Mouse (Mus musculus): ENCODE measurements around the gene Tnfrsf1b. TPM values are rescaled to one million over a fixed set of nuclear protein-coding genes. Genes with fewer than 3 reads are reported as not detected.

The Tnfrsf1b gene
- polyA plus RNA-seq, 1 experiment from 2014 or later: 3.7 TPM

GRCm38 (mm10) chr4:145242719-145243350 is 3.8 kb downstream of the Tnfrsf1b start:
- no peaks in the 10 kb centered on the region for H3K9me3 ChIP-seq (ENCODE audit: low read length)
- peaks cover 30% of the 10 kb centered on the region for H3K4me1 ChIP-seq (ENCODE audit: insufficient read depth, low read length)
- H3K27me3 ChIP-seq (ENCODE audit: insufficient read depth, low read length): peaks cover 32% of the 10 kb centered on the region
- no peak overlapping the region for H3K9ac ChIP-seq (replicated peaks; ENCODE audit: low read length)
- no peak for ATAC-seq (ENCODE audit: low FRiP score, low TSS enrichment)
- WGBS: 43% methylated on average over 1 of the region's 1 CpGs
- H3K4me3 ChIP-seq (ENCODE audit: low read length): no peak overlapping the region
- H3K27ac ChIP-seq (ENCODE audit: low read length): no peak overlapping the region
- no peak overlapping the region for H3K4me2 ChIP-seq (replicated peaks; ENCODE audit: low read depth, low read length)
- H3K36me3 ChIP-seq (ENCODE audit: insufficient read depth, low read length): no peaks in the 10 kb centered on the region

GRCm38 (mm10) chr4:145240723-145241231 is 5.9 kb downstream of the Tnfrsf1b start:
- whole genome bisulfite sequencing: 49% methylated on average over 4 of the region's 4 CpGs
- Histone ChIP-seq H3K4me1 (ENCODE audit: insufficient read depth, low read length) (peaks cover 21% of the 10 kb centered on the region), H3K9ac (replicated peaks; ENCODE audit: low read length) (no peak overlapping the region), H3K27me3 (ENCODE audit: insufficient read depth, low read length) (peaks cover 14% of the 10 kb centered on the region), H3K9me3 (ENCODE audit: low read length) (no peaks in the 10 kb centered on the region), H3K27ac (ENCODE audit: low read length) (no peak overlapping the region), H3K36me3 (ENCODE audit: insufficient read depth, low read length) (no peaks in the 10 kb centered on the region), H3K4me2 (replicated peaks; ENCODE audit: low read depth, low read length) (no peak overlapping the region), H3K4me3 (ENCODE audit: low read length) (no peak overlapping the region)
- no peak for ATAC-seq (ENCODE audit: low FRiP score, low TSS enrichment)

- 11% methylated on average over 4 of the region's 4 CpGs for WGBS
- Histone ChIP-seq H3K4me3 (ENCODE audit: low read length) (no peak overlapping the region), H3K9me3 (ENCODE audit: low read length) (no peaks in the 10 kb centered on the region), H3K27me3 (ENCODE audit: insufficient read depth, low read length) (no peaks in the 10 kb centered on the region), H3K4me2 (replicated peaks; ENCODE audit: low read depth, low read length) (no peak overlapping the region), H3K4me1 (ENCODE audit: insufficient read depth, low read length) (peaks cover 19% of the 10 kb centered on the region), H3K36me3 (ENCODE audit: insufficient read depth, low read length) (no peaks in the 10 kb centered on the region), H3K27ac (ENCODE audit: low read length) (peak overlapping the region; percentile 81), H3K9ac (replicated peaks; ENCODE audit: low read length) (no peak overlapping the region)
- peak; percentile 92 for ATAC-seq (ENCODE audit: low FRiP score, low TSS enrichment)
These were observed 7.4 kb downstream of the Tnfrsf1b start for GRCm38 (mm10) chr4:145239049-145239830.

- WGBS: 82% methylated on average over 7 of the region's 7 CpGs
- H3K4me2 ChIP-seq (replicated peaks; ENCODE audit: low read depth, low read length): no peak overlapping the region
- H3K36me3 ChIP-seq (ENCODE audit: insufficient read depth, low read length): no peaks in the 10 kb centered on the region
- H3K4me3 ChIP-seq (ENCODE audit: low read length): no peak overlapping the region
- H3K9ac ChIP-seq (replicated peaks; ENCODE audit: low read length): no peak overlapping the region
- ATAC-seq (ENCODE audit: low FRiP score, low TSS enrichment): no peak
- H3K27ac ChIP-seq (ENCODE audit: low read length): no peak overlapping the region
- no peaks in the 10 kb centered on the region for H3K27me3 ChIP-seq (ENCODE audit: insufficient read depth, low read length)
- peaks cover 17% of the 10 kb centered on the region for H3K4me1 ChIP-seq (ENCODE audit: insufficient read depth, low read length)
- no peaks in the 10 kb centered on the region for H3K9me3 ChIP-seq (ENCODE audit: low read length)
These were observed 10.6 kb downstream of the Tnfrsf1b start for GRCm38 (mm10) chr4:145236027-145236426.

GRCm38 (mm10) chr4:145233487-145234228 is 13.0 kb downstream of the Tnfrsf1b start:
- no peaks in the 10 kb centered on the region for H3K27me3 ChIP-seq (ENCODE audit: insufficient read depth, low read length)
- H3K36me3 ChIP-seq (ENCODE audit: insufficient read depth, low read length): no peaks in the 10 kb centered on the region
- no peak overlapping the region for H3K4me3 ChIP-seq (ENCODE audit: low read length)
- no peak overlapping the region for H3K27ac ChIP-seq (ENCODE audit: low read length)
- WGBS: 37% methylated on average over 3 of the region's 3 CpGs
- 0 out of 2 replicates have a peak, but pooled peaks cover 2% of the 10 kb centered on the region for H3K4me1 ChIP-seq (ENCODE audit: insufficient read depth, low read length)
- ATAC-seq (ENCODE audit: low FRiP score, low TSS enrichment): no peak
- no peaks in the 10 kb centered on the region for H3K9me3 ChIP-seq (ENCODE audit: low read length)
- no peak overlapping the region for H3K4me2 ChIP-seq (replicated peaks; ENCODE audit: low read depth, low read length)
- no peak overlapping the region for H3K9ac ChIP-seq (replicated peaks; ENCODE audit: low read length)

GRCm38 (mm10) chr4:145231732-145232131 is 14.9 kb downstream of the Tnfrsf1b start:
- H3K4me2 ChIP-seq (replicated peaks; ENCODE audit: low read depth, low read length): no peak overlapping the region
- H3K36me3 ChIP-seq (ENCODE audit: insufficient read depth, low read length): no peaks in the 10 kb centered on the region
- ATAC-seq (ENCODE audit: low FRiP score, low TSS enrichment): no peak
- no peak overlapping the region for H3K4me3 ChIP-seq (ENCODE audit: low read length)
- no peaks in the 10 kb centered on the region for H3K27me3 ChIP-seq (ENCODE audit: insufficient read depth, low read length)
- 88% methylated on average over 5 of the region's 5 CpGs for WGBS
- H3K9ac ChIP-seq (replicated peaks; ENCODE audit: low read length): no peak overlapping the region
- no peaks in the 10 kb centered on the region for H3K9me3 ChIP-seq (ENCODE audit: low read length)
- H3K4me1 ChIP-seq (ENCODE audit: insufficient read depth, low read length): 0 out of 2 replicates have a peak, but pooled peaks cover 2% of the 10 kb centered on the region
- no peak overlapping the region for H3K27ac ChIP-seq (ENCODE audit: low read length)

GRCm38 (mm10) chr4:145230647-145231046 is 16.0 kb downstream of the Tnfrsf1b start:
- H3K9ac ChIP-seq (replicated peaks; ENCODE audit: low read length): no peak overlapping the region
- H3K27ac ChIP-seq (ENCODE audit: low read length): no peak overlapping the region
- no peak for ATAC-seq (ENCODE audit: low FRiP score, low TSS enrichment)
- no peak overlapping the region for H3K4me2 ChIP-seq (replicated peaks; ENCODE audit: low read depth, low read length)
- H3K36me3 ChIP-seq (ENCODE audit: insufficient read depth, low read length): no peaks in the 10 kb centered on the region
- 0 out of 2 replicates have a peak, but pooled peaks cover 2% of the 10 kb centered on the region for H3K4me1 ChIP-seq (ENCODE audit: insufficient read depth, low read length)
- no peak overlapping the region for H3K4me3 ChIP-seq (ENCODE audit: low read length)
- H3K27me3 ChIP-seq (ENCODE audit: insufficient read depth, low read length): no peaks in the 10 kb centered on the region
- no peaks in the 10 kb centered on the region for H3K9me3 ChIP-seq (ENCODE audit: low read length)
- 95% methylated on average over 2 of the region's 2 CpGs for WGBS

GRCm38 (mm10) chr4:145229524-145230163 is 17.0 kb downstream of the Tnfrsf1b start:
- Histone ChIP-seq H3K4me1 (ENCODE audit: insufficient read depth, low read length) (0 out of 2 replicates have a peak, but pooled peaks cover 2% of the 10 kb centered on the region), H3K36me3 (ENCODE audit: insufficient read depth, low read length) (no peaks in the 10 kb centered on the region), H3K9ac (replicated peaks; ENCODE audit: low read length) (no peak overlapping the region), H3K4me3 (ENCODE audit: low read length) (no peak overlapping the region), H3K27me3 (ENCODE audit: insufficient read depth, low read length) (no peaks in the 10 kb centered on the region), H3K27ac (ENCODE audit: low read length) (no peak overlapping the region), H3K9me3 (ENCODE audit: low read length) (no peaks in the 10 kb centered on the region), H3K4me2 (replicated peaks; ENCODE audit: low read depth, low read length) (no peak overlapping the region)
- WGBS: 80% methylated on average over 5 of the region's 5 CpGs
- no peak for ATAC-seq (ENCODE audit: low FRiP score, low TSS enrichment)

- no peaks in the 10 kb centered on the region for H3K36me3 ChIP-seq (ENCODE audit: insufficient read depth, low read length)
- no peak for ATAC-seq (ENCODE audit: low FRiP score, low TSS enrichment)
- 0 out of 2 replicates have a peak, but pooled peaks cover 2% of the 10 kb centered on the region for H3K4me1 ChIP-seq (ENCODE audit: insufficient read depth, low read length)
- no peak overlapping the region for H3K27ac ChIP-seq (ENCODE audit: low read length)
- H3K9me3 ChIP-seq (ENCODE audit: low read length): no peaks in the 10 kb centered on the region
- no peaks in the 10 kb centered on the region for H3K27me3 ChIP-seq (ENCODE audit: insufficient read depth, low read length)
- no peak overlapping the region for H3K4me3 ChIP-seq (ENCODE audit: low read length)
- 89% methylated on average over 6 of the region's 6 CpGs for WGBS
- H3K4me2 ChIP-seq (replicated peaks; ENCODE audit: low read depth, low read length): no peak overlapping the region
- H3K9ac ChIP-seq (replicated peaks; ENCODE audit: low read length): no peak overlapping the region
These were observed 17.6 kb downstream of the Tnfrsf1b start for GRCm38 (mm10) chr4:145229051-145229450.
